Mouse (Mus musculus) CD4-positive naive resting alpha-beta T cell, adult 57 days (primary cell): ENCODE measurements around the gene Sell. TPM values are rescaled to one million over a fixed set of nuclear protein-coding genes. Genes with fewer than 3 reads are reported as not detected.

ENCODE experiments used
- total RNA-seq: library from RNA; stranded (reverse); gene quantifications from one replicate; pipeline ENCODE4 v1.2.4, GENCODE M21; 2023

Gene Sell
- 643 TPM for total RNA-seq

GRCm38 (mm10) chr1:164061925-164062324 lies at the start of gene Sell:
TSS of gene Sell (plus strand) at chr1:164061982.

GRCm38 (mm10) chr1:164047934-164048333 lies 13.8 kb upstream of the Sell start, which contains the start of gene Sele:
TSS of gene Sele (plus strand) at chr1:164048234.

GRCm38 (mm10) chr1:164114947-164115493 lies 53.2 kb downstream of the Sell start, which contains the start of gene Selp:
TSS of gene Selp (plus strand) at chr1:164115264.

Other genes with a start within 250 kb of the Sell start
- gene Scyl3, start 132.9 kb upstream of the Sell start, total RNA-seq, result 34.7 TPM
- 3.8 TPM for gene BC055324, start 67.2 kb upstream of the Sell start, total RNA-seq
- 6.6 TPM for gene Mettl18, start 67.1 kb upstream of the Sell start, total RNA-seq
- not detected for gene Sele, start 13.7 kb upstream of the Sell start, total RNA-seq
- 0.80 TPM for gene Selp, start 53.3 kb downstream of the Sell start, total RNA-seq
- gene F5, start 89.9 kb downstream of the Sell start, total RNA-seq, result 0.80 TPM
- 5.2 TPM for gene Slc19a2, start 187.1 kb downstream of the Sell start, total RNA-seq
- gene Ccdc181, start 213.6 kb downstream of the Sell start, total RNA-seq, result 3.0 TPM
- 7.0 TPM for gene Nme7, start 242.1 kb downstream of the Sell start, total RNA-seq
- gene Blzf1, start 245.5 kb downstream of the Sell start, total RNA-seq, result 15.1 TPM